Mouse (Mus musculus): ENCODE data around the gene Gm11639.

The Gm11639 gene

DNA sequence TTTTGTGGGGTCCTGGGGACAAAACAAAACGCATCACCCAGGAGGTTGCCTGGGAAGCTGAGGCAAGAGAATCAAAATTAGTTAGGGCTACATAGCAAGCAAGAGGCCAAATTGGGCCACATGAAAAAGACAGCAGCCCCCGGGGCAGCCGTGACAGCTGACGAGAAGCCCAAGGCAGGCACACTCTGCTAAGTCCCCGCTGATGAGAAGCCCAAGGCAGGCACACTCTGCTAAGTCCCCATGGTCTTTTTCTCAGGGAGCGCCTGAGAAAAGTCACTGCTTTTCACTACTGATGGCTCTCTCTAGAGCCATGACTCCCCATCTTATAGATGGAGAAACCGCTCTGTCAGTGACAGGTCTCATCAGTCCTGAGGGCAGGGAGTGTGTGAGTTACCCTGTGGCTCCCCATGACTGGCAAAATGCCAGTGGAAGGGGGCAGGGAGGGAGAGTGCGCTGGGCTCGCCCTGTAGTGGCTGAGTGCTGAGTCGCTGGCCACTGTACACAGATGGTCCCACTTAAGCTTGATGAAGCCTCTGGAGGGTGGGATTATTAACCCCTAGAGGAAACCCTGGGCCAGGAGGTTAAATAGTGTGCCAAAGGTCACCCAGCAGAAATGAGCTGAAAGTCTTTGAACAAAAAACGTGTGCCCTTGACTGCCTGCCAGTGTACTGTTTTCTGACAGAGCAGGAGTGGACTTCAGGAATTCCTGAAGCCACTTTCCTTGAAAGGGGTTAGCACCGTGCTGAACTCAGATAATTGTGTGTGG, 467.7 kb downstream of the Gm11639 start:
- DNase-seq (ENCODE audit: low spot score in 2 of 2), result no peak

- DNase-seq (ENCODE audit: low spot score in 2 of 2), result no peak
Measured at GRCm38 (mm10) chr11:105155915-105156314, 470.4 kb downstream of the Gm11639 start.

DNA sequence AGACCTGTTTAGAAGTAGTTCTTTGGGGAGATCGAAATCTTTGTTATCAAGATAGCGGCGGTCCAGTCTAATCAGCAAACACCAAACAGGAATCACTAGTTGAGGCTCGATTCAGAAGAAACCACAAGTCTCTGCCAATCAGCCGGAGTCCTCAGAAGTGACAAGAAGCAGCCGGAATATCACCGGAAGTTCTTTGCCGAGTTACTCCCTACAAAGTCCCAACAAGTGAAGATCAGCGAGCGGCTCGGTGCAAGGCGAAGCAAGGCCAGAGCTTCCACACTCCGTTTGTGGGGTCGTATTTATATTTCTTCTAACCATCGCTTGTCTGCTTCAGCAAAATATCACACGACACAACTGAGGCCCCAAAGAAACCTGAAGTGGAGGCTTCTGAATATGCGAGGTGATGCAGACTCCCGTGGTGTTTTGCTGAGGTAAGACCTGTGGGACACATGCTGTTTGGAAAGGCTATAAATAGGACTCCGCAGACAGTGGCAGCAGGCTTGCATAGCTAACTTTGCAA, 471.3 kb downstream of the Gm11639 start:
- DNase-seq (ENCODE audit: low spot score in 2 of 2), result no peak

- no peak for DNase-seq (ENCODE audit: low spot score in 2 of 2)
Measured at GRCm38 (mm10) chr11:105158047-105158446, 472.5 kb downstream of the Gm11639 start.

DNA sequence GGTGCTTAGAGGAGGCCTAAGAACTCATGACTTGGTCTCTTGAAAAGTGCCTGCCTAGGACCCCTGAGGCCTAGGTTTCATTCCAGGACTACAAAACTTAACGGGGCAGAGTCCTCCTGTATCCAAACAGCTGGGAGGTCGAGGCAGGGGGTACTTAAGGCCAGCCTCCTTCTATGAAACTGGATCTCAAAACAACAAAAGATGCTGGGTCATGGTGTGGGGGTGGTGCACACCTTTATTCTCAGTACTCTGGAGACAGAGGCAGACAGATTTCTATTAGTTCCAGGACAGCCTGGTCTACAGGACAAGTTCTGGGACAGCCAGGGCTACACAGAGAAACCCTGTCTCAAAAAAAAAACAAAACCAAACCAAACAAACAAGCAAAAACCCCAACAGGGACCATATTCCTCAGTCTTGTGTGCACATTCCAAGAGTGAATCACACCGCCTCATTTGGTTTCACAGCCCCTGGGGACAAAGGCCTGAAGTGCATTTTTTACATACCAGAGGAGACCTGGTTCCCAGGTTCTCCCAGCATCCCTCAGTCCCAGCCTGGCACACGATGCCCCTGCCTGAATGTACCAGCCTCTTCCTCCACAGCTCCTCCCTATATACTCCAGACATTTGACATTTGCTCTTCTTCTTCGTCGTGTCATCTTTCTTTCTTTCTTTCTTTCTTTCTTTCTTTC, 474.3 kb downstream of the Gm11639 start:
- DNase-seq (ENCODE audit: low spot score in 2 of 2), result no peak

GRCm38 (mm10) chr11:105161411-105161810, 475.9 kb downstream of the Gm11639 start:
- DNase-seq (ENCODE audit: low spot score in 2 of 2), result no peak

GRCm38 (mm10) chr11:105164516-105165510, 479.3 kb downstream of the Gm11639 start:
- no peak for DNase-seq (ENCODE audit: low spot score in 2 of 2)

DNA sequence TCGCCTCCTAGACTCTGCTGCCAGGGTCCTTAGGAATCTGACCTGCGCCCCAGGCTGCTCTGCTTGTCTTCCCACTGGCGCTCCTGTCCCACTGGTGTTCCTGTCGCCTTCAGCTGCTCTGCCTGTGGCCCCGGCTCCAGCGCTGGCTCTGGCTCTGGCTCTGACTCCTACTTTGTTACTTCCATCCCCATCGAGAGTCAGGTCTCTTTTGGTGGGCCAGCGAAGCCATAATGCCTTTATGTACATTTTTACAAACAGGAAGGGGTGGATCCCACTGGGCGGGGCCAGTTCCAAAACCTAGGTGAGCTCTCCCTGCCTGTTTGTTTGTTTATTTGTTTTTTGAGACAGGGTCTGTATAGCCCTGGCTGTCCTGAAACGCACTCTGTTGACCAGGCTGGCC, 481.3 kb downstream of the Gm11639 start:
- DNase-seq (ENCODE audit: low spot score in 2 of 2), result no peak
